Mouse (Mus musculus) embryo, embryonic 9.5 days (tissue): ENCODE results near the gene Gpr87.

Experiments used
- DNase-seq: peaks from one replicate; pipeline ENCODE4 v3.0.0-alpha.2; 2017; ENCODE audit errors: extremely low spot score

Gene Gpr87

DNA sequence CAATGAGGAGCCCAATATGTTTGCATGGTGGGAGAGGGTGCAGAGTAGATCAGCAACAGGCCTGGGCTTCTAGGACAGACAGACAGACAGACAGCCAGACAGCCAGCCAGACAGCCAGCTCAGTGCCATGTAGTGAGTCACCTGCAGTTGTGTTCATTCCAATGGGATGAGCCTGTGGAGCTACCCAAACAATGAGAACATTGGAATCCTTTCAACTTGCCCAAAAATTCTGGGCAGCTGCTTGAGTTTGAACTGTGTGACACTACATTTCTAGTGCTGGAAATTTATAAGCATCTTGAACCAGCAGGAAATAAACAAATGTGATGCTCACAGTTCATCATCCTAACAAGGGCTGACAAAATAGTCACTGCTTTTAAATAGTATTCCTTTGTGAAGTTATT is 55.3 kb downstream of the Gpr87 start:
- DNase-seq, result no peak

DNA sequence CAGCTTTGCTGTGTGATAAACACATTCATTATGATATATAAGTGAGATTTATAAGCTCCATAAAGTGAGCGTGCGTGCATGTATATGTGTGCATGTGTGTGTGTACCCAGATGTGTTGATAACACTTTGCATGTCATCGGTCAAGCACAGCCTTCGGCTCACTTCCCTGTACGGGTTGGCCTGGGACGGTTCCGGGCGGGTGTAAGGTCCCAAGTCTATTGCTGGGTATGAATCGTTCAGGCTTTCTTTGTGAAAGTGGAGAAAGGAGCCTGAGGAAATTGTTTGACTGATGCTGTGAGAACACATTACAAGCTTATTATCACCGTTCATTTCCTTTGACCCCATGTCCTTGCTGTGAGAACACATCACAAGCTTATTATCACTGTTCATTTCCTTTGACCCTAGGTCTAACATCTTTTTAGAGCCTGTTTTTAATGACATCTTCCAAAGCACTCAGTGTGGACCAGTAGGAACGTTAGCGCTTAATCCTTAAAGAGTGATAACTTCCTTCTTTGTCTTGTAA is 55.9 kb downstream of the Gpr87 start:
- no peak for DNase-seq

DNA sequence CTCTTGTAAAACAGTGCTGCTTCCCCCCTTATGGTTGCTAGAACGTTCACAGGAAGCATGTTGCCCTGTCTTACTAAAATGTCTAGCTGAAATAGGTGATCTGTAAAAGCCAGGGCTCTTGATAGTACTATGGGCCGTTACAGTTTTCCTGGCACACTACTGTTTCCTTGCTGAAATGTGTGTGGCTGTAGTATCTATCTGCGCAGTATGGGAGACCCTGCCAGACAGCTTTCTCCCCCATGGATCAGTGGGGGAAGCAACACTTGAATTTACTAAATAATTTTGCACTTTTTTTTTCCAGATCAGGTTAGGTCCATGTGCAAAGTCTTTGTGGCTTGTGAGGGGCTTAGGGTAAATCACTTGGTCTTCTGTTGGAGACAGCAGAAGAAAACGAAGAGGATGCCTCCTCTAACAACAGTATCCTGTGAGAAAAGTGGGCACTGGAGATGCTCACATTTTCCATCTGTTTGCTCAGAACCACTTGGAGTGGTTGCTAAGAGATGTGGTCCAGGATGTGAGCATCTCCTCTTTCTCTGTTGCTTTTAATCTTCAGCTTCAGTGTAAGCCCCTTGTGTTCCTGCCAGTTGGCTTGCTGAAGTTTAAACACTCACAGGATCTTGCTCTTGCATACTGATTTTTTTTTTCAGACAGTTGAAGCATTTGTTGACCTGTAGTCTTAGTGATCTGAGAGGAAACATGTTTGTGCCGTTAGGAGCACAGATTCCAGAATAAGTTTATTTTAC is 58.8 kb downstream of the Gpr87 start:
- no peak for DNase-seq

DNA sequence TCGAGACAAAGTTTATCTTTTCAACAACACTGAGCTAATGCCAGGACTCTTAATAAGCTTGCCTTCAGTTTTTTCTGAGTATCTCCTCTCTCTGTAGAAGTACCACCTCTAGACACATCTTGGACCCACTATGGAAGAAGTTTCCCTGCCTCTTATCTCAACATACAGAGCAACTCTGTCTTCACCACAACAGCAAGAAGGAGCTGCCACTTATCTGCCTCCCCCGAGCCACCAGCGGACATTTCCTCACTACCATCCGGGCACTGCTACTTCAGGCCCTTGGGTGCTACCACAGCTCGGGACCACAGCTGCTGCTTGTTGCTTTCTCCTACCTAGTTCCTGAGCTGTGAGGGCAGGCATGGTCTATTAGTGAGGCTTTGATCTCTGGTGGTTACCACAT is 61.7 kb downstream of the Gpr87 start:
- DNase-seq, result no peak

DNA sequence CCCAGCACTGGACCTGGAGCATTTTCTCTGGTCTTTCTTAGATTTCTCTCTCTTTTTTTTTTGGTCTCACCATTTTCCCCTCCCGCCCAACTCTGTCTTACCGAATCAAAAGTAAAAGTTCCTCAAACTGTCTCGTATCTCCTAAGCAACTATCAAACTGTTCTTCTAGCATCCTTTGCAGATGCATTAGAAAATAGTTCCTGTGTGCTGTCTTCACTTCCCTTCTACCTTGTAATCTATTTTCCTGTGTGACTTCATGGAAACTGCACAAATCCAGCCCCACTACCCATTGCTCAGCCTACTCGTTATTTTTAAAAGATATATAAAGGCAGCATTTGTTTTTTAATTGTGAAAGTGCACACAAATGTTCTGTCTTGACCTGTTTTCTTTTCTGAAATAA is 62.9 kb downstream of the Gpr87 start:
- no peak for DNase-seq

DNA sequence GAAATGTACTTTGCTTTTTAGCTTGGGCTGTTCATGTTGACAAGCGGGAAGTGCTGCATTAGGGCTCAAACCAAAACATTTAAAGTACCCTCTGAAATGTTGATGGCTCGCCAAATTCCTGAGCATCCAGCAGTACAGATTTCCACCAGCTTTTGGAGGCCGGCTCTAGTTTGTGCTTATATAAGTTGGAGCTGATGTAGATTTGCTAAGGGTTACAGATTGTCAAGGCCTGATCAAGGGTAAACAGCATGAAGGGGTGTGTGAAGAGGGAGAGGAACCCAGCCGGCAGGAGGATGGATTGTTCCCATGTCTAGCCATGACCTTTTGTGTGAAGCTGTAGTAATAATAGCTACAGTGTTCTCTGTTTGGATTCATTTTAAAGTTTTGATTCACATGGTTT is 63.8 kb downstream of the Gpr87 start:
- no peak for DNase-seq

DNA sequence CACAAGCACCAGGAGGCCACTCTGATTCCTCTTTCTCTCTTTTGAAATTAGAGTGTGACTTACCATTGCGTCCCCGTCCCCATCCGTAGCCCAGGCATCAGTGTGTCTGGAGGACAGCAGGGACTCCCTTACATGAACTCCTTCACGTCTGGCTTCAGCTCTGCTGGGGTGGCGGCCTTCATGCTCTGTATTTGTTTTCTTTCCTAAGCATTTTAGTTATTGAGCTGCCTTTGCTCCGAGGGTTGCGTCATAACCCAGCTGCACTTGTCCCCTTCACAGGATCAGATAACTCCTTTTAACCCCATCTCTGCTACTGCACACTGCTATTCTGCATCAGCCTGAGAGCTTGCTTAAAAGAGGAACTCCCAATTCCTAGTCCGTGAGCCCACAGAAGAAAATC is 64.5 kb downstream of the Gpr87 start:
- no peak for DNase-seq

DNA sequence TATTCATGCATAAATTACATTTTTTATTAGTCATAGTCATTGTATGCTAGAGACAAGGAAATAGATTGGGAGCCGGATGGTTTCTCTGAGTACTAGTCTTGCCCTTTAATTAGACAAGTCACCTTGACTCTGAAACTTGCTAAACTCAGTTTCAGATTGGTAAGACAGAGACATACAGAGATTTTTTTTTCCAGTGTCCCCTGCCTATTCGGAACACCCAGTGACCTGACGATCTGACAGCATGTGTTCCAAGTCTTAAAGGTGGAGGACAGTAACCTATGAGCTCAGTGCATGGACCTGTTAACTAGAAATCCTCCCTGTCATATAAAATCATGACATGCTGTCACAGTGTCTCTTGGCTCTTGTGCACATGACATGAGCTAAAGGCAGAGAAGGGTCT is 65.4 kb downstream of the Gpr87 start:
- DNase-seq, result no peak
